Mouse (Mus musculus) thymus, adult 2 months (tissue): Measurements from ENCODE around the gene Fry. TPM values are rescaled to one million over a fixed set of nuclear protein-coding genes. Genes with fewer than 3 reads are reported as not detected.

Source experiments
- DNase-seq: peaks from one replicate; pipeline ENCODE4 v3.0.0; 2021
- H3K27ac ChIP-seq: fragments of 200-500 bp; 2 replicates; pipeline ENCODE4 v1.5.1; 2012; ENCODE audit warnings: low read length, control low read depth; ENCODE audit not compliant: control insufficient read depth, insufficient read depth
- H3K27me3 ChIP-seq: fragments of 200-500 bp; 2 replicates; pipeline ENCODE4 v1.6.1; 2012; ENCODE audit warnings: mild to moderate bottlenecking, low read length, moderate library complexity, mixed read lengths; ENCODE audit not compliant: control insufficient read depth, insufficient read depth
- H3K36me3 ChIP-seq: fragments of 200-500 bp; 2 replicates; pipeline ENCODE4 v1.6.1; 2012; ENCODE audit warnings: mild to moderate bottlenecking, low read length, moderate library complexity; ENCODE audit not compliant: control insufficient read depth, insufficient read depth
- H3K4me1 ChIP-seq: fragments of 200-500 bp; replicated peaks from 2 replicates; pipeline ENCODE4 v1.6.1; 2012; ENCODE audit warnings: low read length; ENCODE audit not compliant: control insufficient read depth, insufficient read depth
- H3K4me3 ChIP-seq: fragments of 200-500 bp; 2 replicates; pipeline ENCODE4 v1.5.1; 2012; ENCODE audit warnings: mild to moderate bottlenecking, low read length, control low read depth, moderate library complexity; ENCODE audit not compliant: control insufficient read depth, insufficient read depth
- CTCF ChIP-seq: fragments of 200-500 bp; IDR thresholded peaks from 2 replicates; pipeline ENCODE4 v1.5.1; 2012; ENCODE audit warnings: mild to moderate bottlenecking, control low read depth, low read length, moderate library complexity, borderline replicate concordance; ENCODE audit not compliant: control insufficient read depth, poor library complexity, insufficient read depth; ENCODE audit errors: extremely low read depth
- POLR2A ChIP-seq: fragments of 200-500 bp; IDR thresholded peaks from 2 replicates; pipeline ENCODE4 v1.6.1; 2012; ENCODE audit warnings: mild to moderate bottlenecking, low read length, control low read depth, moderate library complexity; ENCODE audit not compliant: control insufficient read depth, poor library complexity, insufficient read depth; ENCODE audit errors: extremely low read depth
- WGBS: fragments of 180-500 bp; shearing (Covaris S2); methylation state at CpG from one replicate; pipeline ENCODE4 v1.1.7; 2018; 5-methylcytosine and 5-hydroxymethylcytosine counted together
- polyA plus RNA-seq: library from polyadenylated mRNA; depleted of rRNA; stranded (reverse); fragments of >200 nt; gene quantifications from 2 replicates; pipeline ENCODE4 v1.2.3, GENCODE M21; 2012

The Fry gene
- polyA plus RNA-seq, 1 experiment = 9.8 TPM

- no peak overlapping the region for H3K27ac ChIP-seq
- no peaks in the 10 kb centered on the region for H3K4me1 ChIP-seq
- no peak for DNase-seq
- TF ChIP-seq POLR2A = no peak
- TF ChIP-seq CTCF = no peak
- no peak overlapping the region for H3K4me3 ChIP-seq
- WGBS = 99% methylated on average over 6 of the region's 6 CpGs
- no peaks in the 10 kb centered on the region for H3K27me3 ChIP-seq
- no peaks in the 10 kb centered on the region for H3K36me3 ChIP-seq
These were observed 196.1 kb downstream of the Fry start for GRCm38 (mm10) chr5:150314582-150314981.

GRCm38 (mm10) chr5:150325411-150325810 lies 207.0 kb downstream of the Fry start:
- 92% methylated on average over 5 of the region's 5 CpGs for WGBS
- no peak for DNase-seq
- Histone ChIP-seq H3K27ac (no peak overlapping the region), H3K4me3 (no peak overlapping the region), H3K36me3 (no peaks in the 10 kb centered on the region), H3K27me3 (no peaks in the 10 kb centered on the region), H3K4me1 (no peaks in the 10 kb centered on the region)
- TF ChIP-seq CTCF = no peak
- TF ChIP-seq POLR2A = no peak

GRCm38 (mm10) chr5:150328686-150329085 lies 210.2 kb downstream of the Fry start:
- no peak for TF ChIP-seq CTCF
- TF ChIP-seq POLR2A = no peak
- H3K27me3 ChIP-seq = no peaks in the 10 kb centered on the region
- no peak for DNase-seq
- no peaks in the 10 kb centered on the region for H3K4me1 ChIP-seq
- no peaks in the 10 kb centered on the region for H3K36me3 ChIP-seq
- H3K27ac ChIP-seq = no peak overlapping the region
- 67% methylated on average over 6 of the region's 6 CpGs for WGBS
- H3K4me3 ChIP-seq = no peak overlapping the region

GRCm38 (mm10) chr5:150331821-150332220 lies 213.4 kb downstream of the Fry start:
- Histone ChIP-seq H3K4me3 (no peak overlapping the region), H3K27me3 (no peaks in the 10 kb centered on the region), H3K36me3 (no peaks in the 10 kb centered on the region), H3K4me1 (no peaks in the 10 kb centered on the region), H3K27ac (no peak overlapping the region)
- no peak for DNase-seq
- WGBS = 96% methylated on average over 2 of the region's 2 CpGs
- no peak for TF ChIP-seq CTCF
- TF ChIP-seq POLR2A = no peak

GRCm38 (mm10) chr5:150332810-150333209 lies 214.4 kb downstream of the Fry start:
- 31% methylated on average over 5 of the region's 5 CpGs for WGBS
- Histone ChIP-seq H3K27me3 (no peaks in the 10 kb centered on the region), H3K27ac (no peak overlapping the region), H3K4me1 (no peaks in the 10 kb centered on the region), H3K36me3 (no peaks in the 10 kb centered on the region), H3K4me3 (no peak overlapping the region)
- DNase-seq = no peak
- TF ChIP-seq CTCF (no peak), POLR2A (no peak)

- Histone ChIP-seq H3K4me3 (no peak overlapping the region), H3K27me3 (no peaks in the 10 kb centered on the region), H3K27ac (no peak overlapping the region), H3K36me3 (no peaks in the 10 kb centered on the region), H3K4me1 (no peaks in the 10 kb centered on the region)
- 92% methylated on average over 10 of the region's 10 CpGs for WGBS
- no peak for DNase-seq
- TF ChIP-seq CTCF (no peak), POLR2A (no peak)
These were observed 214.9 kb downstream of the Fry start for GRCm38 (mm10) chr5:150333328-150333731.

GRCm38 (mm10) chr5:150336451-150336850 lies 218.0 kb downstream of the Fry start:
- no peak overlapping the region for H3K27ac ChIP-seq
- no peaks in the 10 kb centered on the region for H3K27me3 ChIP-seq
- TF ChIP-seq POLR2A (no peak), CTCF (no peak)
- 96% methylated on average over 10 of the region's 10 CpGs for WGBS
- no peaks in the 10 kb centered on the region for H3K4me1 ChIP-seq
- DNase-seq = no peak
- no peaks in the 10 kb centered on the region for H3K36me3 ChIP-seq
- H3K4me3 ChIP-seq = no peak overlapping the region
